Mouse (Mus musculus) heart, embryonic 12.5 days (tissue): ENCODE results near the gene Mndal. TPM values are rescaled to one million over a fixed set of nuclear protein-coding genes. Genes with fewer than 3 reads are reported as not detected.
"Not testable (repeated sequence)": the region's sequence is repeated elsewhere in the genome, so short reads cannot be mapped to it uniquely, and the experiment has no call there.

ENCODE experiments used
- ATAC-seq: fragments of 200-750 bp; cut with Nextera tagmentation; 2 replicates; pipeline ENCODE4 v1.8.0; 2017; ENCODE audit warnings: moderate TSS enrichment, moderate library complexity; ENCODE audit not compliant: insufficient number of reproducible peaks, low FRiP score
- H3K27ac ChIP-seq: fragments of 300-500 bp; sonication (generic); 2 replicates; pipeline ENCODE4 v1.5.1; 2016; ENCODE audit warnings: mild to moderate bottlenecking, moderate library complexity; ENCODE audit not compliant: poor library complexity, severe bottlenecking
- H3K27me3 ChIP-seq: fragments of 300-500 bp; sonication (generic); replicated peaks from 2 replicates; pipeline ENCODE4 v1.6.1; 2016; ENCODE audit warnings: mild to moderate bottlenecking, moderate library complexity
- H3K36me3 ChIP-seq: fragments of 300-500 bp; sonication (generic); 2 replicates; pipeline ENCODE4 v1.6.1; 2016; ENCODE audit warnings: mild to moderate bottlenecking, moderate library complexity
- H3K4me1 ChIP-seq: fragments of 300-500 bp; sonication (generic); replicated peaks from 2 replicates; pipeline ENCODE4 v1.6.1; 2016; ENCODE audit warnings: mild to moderate bottlenecking
- H3K4me2 ChIP-seq: fragments of 300-500 bp; sonication (generic); 2 replicates; pipeline ENCODE4 v1.6.1; 2016; ENCODE audit warnings: mild to moderate bottlenecking, moderate library complexity
- H3K4me3 ChIP-seq: fragments of 300-500 bp; sonication (generic); 2 replicates; pipeline ENCODE4 v1.5.1; 2016; ENCODE audit warnings: mild to moderate bottlenecking
- H3K9ac ChIP-seq: fragments of 300-500 bp; sonication (generic); 2 replicates; pipeline ENCODE4 v1.6.1; 2016; ENCODE audit warnings: mild to moderate bottlenecking, moderate library complexity
- H3K9me3 ChIP-seq: fragments of 300-500 bp; sonication (generic); replicated peaks from 2 replicates; pipeline ENCODE4 v1.6.1; 2016; ENCODE audit warnings: mild to moderate bottlenecking, moderate library complexity
- WGBS: fragments of 180-500 bp; shearing (Covaris S2); methylation state at CpG from one replicate; pipeline ENCODE4 v1.1.7; 2016; 5-methylcytosine and 5-hydroxymethylcytosine counted together
- polyA plus RNA-seq: library from polyadenylated mRNA; unstranded; fragments of >200 nt; fragmentation: Nextera tagmentation; extraction: Ambion mirVana; gene quantifications from 2 replicates; pipeline ENCODE4 v1.2.1, GENCODE M21; 2016

Gene Mndal
- polyA plus RNA-seq, 1 experiment from 2014 or later = 3.3 TPM

DNA sequence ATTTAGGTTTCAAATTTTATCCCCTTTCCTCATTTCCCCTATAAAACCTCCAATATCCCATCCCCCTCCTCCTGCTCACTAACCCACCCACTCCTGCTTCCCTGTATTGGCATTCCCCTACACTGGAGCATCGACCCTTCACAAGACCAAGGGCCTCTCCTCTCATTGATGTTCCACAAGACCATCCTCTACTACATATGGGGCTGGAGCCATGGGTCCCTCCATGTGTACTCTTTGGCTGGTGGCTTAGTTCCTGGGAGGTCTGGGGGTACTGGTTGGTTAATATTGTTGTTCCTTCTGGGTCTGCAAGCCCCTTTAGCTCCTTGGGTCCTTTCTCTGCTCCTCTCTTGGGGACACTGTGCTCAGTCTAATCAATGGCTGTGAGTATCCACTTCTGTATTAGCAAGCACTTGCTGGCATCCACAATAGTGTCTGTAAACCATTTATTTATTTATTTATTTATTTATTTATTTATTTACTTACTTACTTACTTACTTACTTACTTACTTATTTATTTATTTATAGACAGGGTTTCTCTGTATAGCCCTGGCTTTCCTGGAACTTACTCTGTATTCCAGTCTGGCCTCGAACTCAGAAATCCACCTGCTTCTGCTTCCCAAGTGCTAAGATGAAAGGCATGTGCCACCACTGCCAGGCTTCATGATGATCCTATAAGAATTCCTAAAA, 121.4 kb downstream of the Mndal start:
- not testable (repeated sequence) for H3K9ac ChIP-seq, H3K4me1 ChIP-seq, H3K36me3 ChIP-seq, H3K4me3 ChIP-seq, H3K27ac ChIP-seq, H3K9me3 ChIP-seq, H3K4me2 ChIP-seq, ATAC-seq, H3K27me3 ChIP-seq
- 66% methylated on average over 2 of the region's 2 CpGs for WGBS

DNA sequence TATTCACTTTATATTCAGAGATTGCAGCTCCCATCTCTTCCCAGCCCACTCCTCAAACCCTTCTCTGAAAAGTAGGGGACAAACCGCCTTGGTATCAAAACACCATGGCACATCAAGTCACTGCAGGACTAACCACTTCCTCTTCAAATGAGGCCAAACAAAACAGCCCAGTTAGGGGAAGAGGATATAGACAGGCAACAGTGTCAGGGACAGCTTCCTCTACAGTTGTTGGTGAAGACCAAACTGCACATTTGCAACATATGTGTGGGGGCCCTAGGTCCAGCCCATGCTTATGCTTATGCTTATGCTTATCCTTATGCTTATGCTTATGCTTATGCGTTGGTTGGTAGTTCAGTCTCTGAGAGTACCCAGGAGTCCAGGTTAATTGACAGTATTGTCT, 133.0 kb downstream of the Mndal start:
- not testable (repeated sequence) for H3K9me3 ChIP-seq, H3K4me1 ChIP-seq, H3K27ac ChIP-seq, H3K4me2 ChIP-seq, H3K4me3 ChIP-seq, ATAC-seq, H3K27me3 ChIP-seq, H3K36me3 ChIP-seq, H3K9ac ChIP-seq
- WGBS = 74% methylated on average over 2 of the region's 2 CpGs

DNA sequence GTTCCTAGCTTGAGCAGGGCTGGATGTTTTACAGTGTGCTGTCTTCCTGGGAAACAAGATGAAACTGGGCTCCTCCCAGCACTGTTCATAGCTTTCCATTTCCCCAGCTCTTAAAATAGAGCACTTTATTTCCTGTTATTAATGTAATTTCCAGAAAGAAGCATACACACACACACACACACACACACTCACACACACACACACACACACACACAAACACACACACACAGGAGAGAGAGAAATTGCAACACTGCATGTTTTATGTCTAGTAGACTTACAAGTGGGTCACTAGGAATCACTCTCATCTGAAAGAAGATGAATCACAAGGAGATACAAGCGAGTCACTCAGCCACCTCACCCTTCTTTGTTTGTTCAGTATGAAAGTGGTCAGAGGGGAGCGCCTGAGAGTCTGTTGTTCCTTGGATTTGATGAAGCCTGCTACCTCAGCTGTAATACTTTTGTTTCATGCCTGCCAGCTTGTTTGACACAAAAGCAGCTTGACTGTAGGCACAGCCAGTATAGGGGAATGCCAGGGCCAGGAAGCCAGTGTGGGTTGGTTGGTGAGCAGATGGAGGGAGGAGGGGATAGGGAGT, 139.5 kb downstream of the Mndal start:
- not testable (repeated sequence) for H3K4me3 ChIP-seq, H3K4me1 ChIP-seq, H3K27me3 ChIP-seq, H3K4me2 ChIP-seq, H3K9me3 ChIP-seq, H3K36me3 ChIP-seq, H3K9ac ChIP-seq, H3K27ac ChIP-seq, ATAC-seq
- 62% methylated on average over 2 of the region's 2 CpGs for WGBS

DNA sequence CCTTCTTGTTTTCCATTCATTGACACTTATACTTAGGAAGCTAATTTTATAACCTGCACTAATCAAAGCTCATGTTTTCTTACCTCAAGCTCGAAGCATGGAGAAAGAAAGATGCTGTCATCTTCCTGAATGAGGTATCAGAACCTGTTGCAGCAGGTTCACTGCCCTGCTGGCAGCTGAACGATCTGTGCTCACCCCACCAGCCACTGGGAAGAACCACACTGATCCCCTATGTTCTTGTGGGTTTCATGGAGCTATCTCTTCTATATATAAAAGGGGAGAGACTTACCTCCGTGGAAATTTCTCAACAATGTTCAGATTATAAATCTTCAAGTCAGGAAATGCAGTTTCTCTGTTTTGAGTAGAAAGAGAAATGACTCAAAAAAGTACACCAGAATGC, 140.1 kb downstream of the Mndal start:
- not testable (repeated sequence) for H3K9me3 ChIP-seq, ATAC-seq, H3K4me2 ChIP-seq, H3K36me3 ChIP-seq, H3K4me1 ChIP-seq, H3K9ac ChIP-seq, H3K4me3 ChIP-seq, H3K27me3 ChIP-seq, H3K27ac ChIP-seq
- WGBS = 69% methylated on average over 3 of the region's 3 CpGs

DNA sequence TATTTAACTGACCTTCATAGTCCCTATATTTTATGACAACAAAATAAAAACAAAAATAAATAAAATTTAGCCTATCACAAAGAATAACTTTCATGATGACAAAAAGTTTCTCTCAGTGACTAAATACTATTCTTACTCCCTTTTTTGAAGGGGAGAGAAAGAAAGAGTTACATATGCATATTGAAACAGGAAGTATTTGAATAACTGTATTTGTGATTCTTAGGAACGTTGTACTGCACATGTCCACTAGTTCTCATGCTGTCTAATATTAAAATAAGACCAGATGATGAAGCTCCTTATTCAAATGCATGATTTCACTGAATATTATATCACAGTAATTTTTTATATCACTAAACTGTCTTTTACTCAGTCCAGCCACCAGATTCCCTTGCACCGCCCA, 140.5 kb downstream of the Mndal start:
- ATAC-seq, H3K4me1 ChIP-seq, H3K4me3 ChIP-seq, H3K27ac ChIP-seq, H3K9me3 ChIP-seq, H3K27me3 ChIP-seq, H3K9ac ChIP-seq, H3K36me3 ChIP-seq, H3K4me2 ChIP-seq: not testable (repeated sequence)
- 82% methylated on average over 2 of the region's 2 CpGs for WGBS

Other genes with a start within 250 kb of the Mndal start
- 0.15 and 0.30 TPM in 2 replicates for gene Ifi207, start 200.7 kb downstream of the Mndal start, polyA plus RNA-seq
- gene Ifi204, start 175.5 kb downstream of the Mndal start, polyA plus RNA-seq = 0.37 and 0.81 TPM in 2 replicates
- gene Ifi211, start 29.4 kb downstream of the Mndal start, polyA plus RNA-seq = 3.4 and 3.8 TPM in 2 replicates
- gene Ifi203, start 181 bp upstream of the Mndal start, polyA plus RNA-seq = 0.18 and 0.35 TPM in 2 replicates
- not detected in 2 replicates for gene Ifi202b, start 40.3 kb upstream of the Mndal start, polyA plus RNA-seq
- gene Ifi205, start 89.3 kb upstream of the Mndal start, polyA plus RNA-seq = 2.4 and 2.9 TPM in 2 replicates
- 0.05 TPM in 1 of 2 replicates, not detected in the other for gene Olfr433, start 98.2 kb upstream of the Mndal start, polyA plus RNA-seq
- not detected in 2 replicates for gene Olfr432, start 106.7 kb upstream of the Mndal start, polyA plus RNA-seq
- not detected in 2 replicates for gene Olfr430, start 124.1 kb upstream of the Mndal start, polyA plus RNA-seq
- not detected in 2 replicates for gene Olfr429, start 141.8 kb upstream of the Mndal start, polyA plus RNA-seq
- gene Olfr427, start 154.4 kb upstream of the Mndal start, polyA plus RNA-seq = not detected in 2 replicates
- not detected in 2 replicates for gene Olfr231, start 178.7 kb upstream of the Mndal start, polyA plus RNA-seq
- gene Olfr424, start 189.0 kb upstream of the Mndal start, polyA plus RNA-seq = not detected in 2 replicates
- not detected in 2 replicates for gene Olfr420, start 213.1 kb upstream of the Mndal start, polyA plus RNA-seq
- 6.1 and 6.8 TPM in 2 replicates for gene Spta1, start 230.3 kb upstream of the Mndal start, polyA plus RNA-seq